Mouse (Mus musculus): ENCODE measurements around the gene Mbl1. TPM values are rescaled to one million over a fixed set of nuclear protein-coding genes. Genes with fewer than 3 reads are reported as not detected.
A peak's percentile ranks its signal among the peaks of the same experiment; 100 is the strongest.

Gene Mbl1
- total RNA-seq, 2 experiments from 2014 or later, result not detected

DNA sequence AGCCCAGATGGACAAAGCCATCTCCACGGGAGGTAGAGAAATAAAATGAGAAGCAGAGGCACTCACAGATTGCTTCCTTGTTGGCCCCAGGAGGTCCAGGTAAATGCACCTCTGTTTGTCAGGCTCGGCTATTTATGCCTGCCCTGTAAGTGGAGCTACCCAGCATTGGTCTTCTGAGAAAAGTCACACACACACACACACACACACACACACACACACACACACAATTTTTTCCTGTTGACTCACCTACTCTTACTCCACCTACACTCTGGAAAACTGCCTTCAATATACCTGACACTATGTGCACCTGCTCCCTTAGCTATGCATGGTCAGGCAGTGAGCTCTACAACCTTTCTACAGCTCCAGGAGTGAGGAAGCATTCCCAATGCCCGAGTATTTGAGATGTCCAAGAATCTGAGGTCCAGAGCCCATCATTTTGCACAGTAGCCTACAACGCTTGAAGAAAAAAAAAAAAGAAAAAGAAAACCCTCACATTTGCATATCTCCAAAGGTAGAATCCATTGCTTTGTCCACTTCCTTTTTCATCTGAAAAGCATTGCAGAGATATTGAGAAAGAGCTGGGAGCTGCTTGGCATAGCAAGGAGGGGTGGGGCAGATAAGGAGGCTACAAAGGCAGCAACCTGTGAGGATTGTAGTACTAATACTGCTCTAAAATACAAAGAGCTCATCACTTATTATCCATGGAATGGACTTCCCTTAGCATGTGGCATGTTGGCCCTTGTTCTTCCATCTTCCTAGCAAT, 34.0 kb downstream of the Mbl1 start, which contains the start of gene Sftpd:
Gene Sftpd, minus strand, starts transcription at position 91 of the 763 bp plus-strand sequence.
- no peak for DNase-seq
- intact Hi-C loops (cut with DNase I), result no loop called here

DNA sequence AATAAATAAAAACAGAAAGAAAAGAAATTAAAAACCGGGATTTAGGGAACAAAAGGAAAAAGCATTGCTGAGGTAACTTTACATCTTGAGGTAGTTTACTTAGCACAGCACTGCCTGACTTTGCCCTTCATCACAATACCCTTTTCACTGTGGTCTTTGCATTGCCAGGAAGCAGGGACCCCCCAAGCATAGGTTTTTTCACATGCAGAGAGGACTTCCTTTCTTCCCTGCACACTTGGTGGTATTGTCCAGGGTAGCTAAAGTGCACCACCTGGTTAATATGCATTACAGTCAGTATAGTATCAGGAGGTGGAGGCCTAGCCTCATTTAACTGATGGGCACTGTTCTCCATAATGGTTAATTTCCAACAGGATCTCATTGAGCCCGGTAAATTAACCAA, 38.2 kb downstream of the Mbl1 start:
- no peak for DNase-seq
- intact Hi-C loops (cut with DNase I), result no loop called here

DNA sequence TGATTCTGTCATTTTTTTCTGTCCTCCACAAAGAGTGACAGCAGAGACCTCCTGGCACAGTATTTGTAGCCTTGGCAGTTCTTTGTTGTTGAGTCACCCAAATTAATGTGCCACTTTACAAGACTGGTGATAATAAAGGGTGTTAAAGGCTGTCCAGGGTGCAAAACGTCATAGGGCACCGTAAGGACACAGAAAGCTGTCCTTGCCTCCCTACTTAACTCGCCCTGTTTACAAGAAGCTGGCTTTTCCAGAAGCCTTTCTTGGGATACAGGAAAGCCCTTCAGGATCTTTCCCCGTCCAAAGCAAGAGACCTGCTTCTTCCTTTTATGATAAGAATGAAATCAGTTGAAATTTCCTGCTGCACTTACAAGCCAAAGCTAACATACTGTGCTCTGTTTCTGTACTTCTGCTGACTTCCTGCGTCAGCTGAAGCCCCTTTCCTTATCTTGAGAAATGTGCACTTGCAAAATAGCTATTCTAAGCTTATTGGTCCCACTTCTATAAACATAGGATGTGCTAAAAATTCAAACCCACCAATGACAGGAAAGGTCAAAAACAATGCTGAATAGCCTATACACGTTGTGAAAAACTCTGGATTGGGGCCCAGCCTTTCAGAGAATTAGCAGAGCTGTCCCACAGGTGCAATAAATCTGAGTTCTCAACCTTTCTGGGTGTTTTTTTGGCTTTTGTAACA, 46.9 kb downstream of the Mbl1 start:
- DNase-seq, result peak in 1 of 2 experiments; percentile 5
- intact Hi-C loops (cut with DNase I), result no loop called here

Other genes with a start within 250 kb of the Mbl1 start
- 10 to 100 TPM; 27.9 to 28.7 TPM for gene Tspan14, start 184.7 kb upstream of the Mbl1 start, total RNA-seq (2021)
- 10 to 100 TPM; 17.1 to 22.2 TPM for gene Fam213a, start 137.7 kb upstream of the Mbl1 start, total RNA-seq (2021)
- not detected for gene Dydc2, start 82.2 kb upstream of the Mbl1 start, total RNA-seq (2021)
- gene Dydc1, start 78.5 kb upstream of the Mbl1 start, total RNA-seq (2021), result not detected
- gene Mat1a, start 46.4 kb upstream of the Mbl1 start, total RNA-seq (2021), result under 1 TPM in 1 of 2 experiments, not detected in 1; 0.15 TPM
- 1 to 10 TPM in 1 of 2 experiments, not detected in 1; 3.4 TPM for gene Sftpa1, start 19.7 kb upstream of the Mbl1 start, total RNA-seq (2021)
- under 1 TPM in 1 of 2 experiments, not detected in 1; 0.86 TPM for gene Sftpd, start 33.7 kb downstream of the Mbl1 start, total RNA-seq (2021)
- not detected for gene Gm2832, start 127.3 kb downstream of the Mbl1 start, total RNA-seq (2021)
- not detected for gene Gm5798, start 197.2 kb downstream of the Mbl1 start, total RNA-seq (2021)
- gene Gm7945, start 234.9 kb downstream of the Mbl1 start, total RNA-seq (2021), result not detected

All from heart, postnatal 14 days (tissue).